Mouse (Mus musculus): ENCODE results near the gene Sec22c. TPM values are rescaled to one million over a fixed set of nuclear protein-coding genes. Genes with fewer than 3 reads are reported as not detected.
A peak's percentile ranks its signal among the peaks of the same experiment; 100 is the strongest.

Sec22c gene
- polyA plus RNA-seq, 1 experiment from 2014 or later, result 19.8 TPM

GRCm38 (mm10) chr9:121677476-121677875 lies 27.8 kb downstream of the Sec22c start:
- Histone ChIP-seq H3K9ac (replicated peaks; ENCODE audit: low read depth, low read length) (no peak overlapping the region), H3K4me2 (ENCODE audit: low read depth, low read length) (no peak overlapping the region), H3K27ac (ENCODE audit: low read depth, low read length) (no peak overlapping the region), H3K9me3 (ENCODE audit: control insufficient read depth, low read length) (no peaks in the 10 kb centered on the region), H3K36me3 (ENCODE audit: control insufficient read depth, insufficient read depth, low read length) (peaks cover 5% of the 10 kb centered on the region), H3K4me3 (ENCODE audit: low read depth, low read length) (no peak overlapping the region), H3K27me3 (ENCODE audit: control insufficient read depth, insufficient read depth, low read length) (no peaks in the 10 kb centered on the region), H3K4me1 (ENCODE audit: control insufficient read depth, insufficient read depth, low read length) (peaks cover 2% of the 10 kb centered on the region; the same call in 1 of the 2 replicates)
- WGBS, result 80% methylated on average over 8 of the region's 8 CpGs
- ATAC-seq (ENCODE audit: low read depth), result no peak

GRCm38 (mm10) chr9:121677069-121677468 lies 28.2 kb downstream of the Sec22c start:
- no peaks in the 10 kb centered on the region for H3K9me3 ChIP-seq (ENCODE audit: control insufficient read depth, low read length)
- H3K27ac ChIP-seq (ENCODE audit: low read depth, low read length), result no peak overlapping the region
- peaks cover 2% of the 10 kb centered on the region; the same call in 1 of the 2 replicates for H3K4me1 ChIP-seq (ENCODE audit: control insufficient read depth, insufficient read depth, low read length)
- H3K9ac ChIP-seq (replicated peaks; ENCODE audit: low read depth, low read length), result no peak overlapping the region
- H3K4me3 ChIP-seq (ENCODE audit: low read depth, low read length), result no peak overlapping the region
- no peak for ATAC-seq (ENCODE audit: low read depth)
- H3K27me3 ChIP-seq (ENCODE audit: control insufficient read depth, insufficient read depth, low read length), result no peaks in the 10 kb centered on the region
- 79% methylated on average over 4 of the region's 4 CpGs for WGBS
- no peak overlapping the region for H3K4me2 ChIP-seq (ENCODE audit: low read depth, low read length)
- peaks cover 3% of the 10 kb centered on the region for H3K36me3 ChIP-seq (ENCODE audit: control insufficient read depth, insufficient read depth, low read length)

- H3K27me3 ChIP-seq (ENCODE audit: control insufficient read depth, insufficient read depth, low read length), result no peaks in the 10 kb centered on the region
- WGBS, result 98% methylated on average over 2 of the region's 2 CpGs
- H3K9me3 ChIP-seq (ENCODE audit: control insufficient read depth, low read length), result no peaks in the 10 kb centered on the region
- H3K4me2 ChIP-seq (ENCODE audit: low read depth, low read length), result no peak overlapping the region
- no peak overlapping the region for H3K27ac ChIP-seq (ENCODE audit: low read depth, low read length)
- no peak overlapping the region for H3K9ac ChIP-seq (replicated peaks; ENCODE audit: low read depth, low read length)
- H3K4me1 ChIP-seq (ENCODE audit: control insufficient read depth, insufficient read depth, low read length), result peaks cover 2% of the 10 kb centered on the region; the same call in 1 of the 2 replicates
- H3K4me3 ChIP-seq (ENCODE audit: low read depth, low read length), result no peak overlapping the region
- ATAC-seq (ENCODE audit: low read depth), result no peak
- H3K36me3 ChIP-seq (ENCODE audit: control insufficient read depth, insufficient read depth, low read length), result no peaks in the 10 kb centered on the region
These were observed 29.7 kb downstream of the Sec22c start for GRCm38 (mm10) chr9:121675556-121675955.

- Histone ChIP-seq H3K27ac (ENCODE audit: low read depth, low read length) (no peak overlapping the region), H3K4me1 (ENCODE audit: control insufficient read depth, insufficient read depth, low read length) (peaks cover 2% of the 10 kb centered on the region; the same call in 1 of the 2 replicates), H3K36me3 (ENCODE audit: control insufficient read depth, insufficient read depth, low read length) (no peaks in the 10 kb centered on the region), H3K4me3 (ENCODE audit: low read depth, low read length) (no peak overlapping the region), H3K4me2 (ENCODE audit: low read depth, low read length) (no peak overlapping the region), H3K9ac (replicated peaks; ENCODE audit: low read depth, low read length) (no peak overlapping the region), H3K9me3 (ENCODE audit: control insufficient read depth, low read length) (no peaks in the 10 kb centered on the region), H3K27me3 (ENCODE audit: control insufficient read depth, insufficient read depth, low read length) (no peaks in the 10 kb centered on the region)
- WGBS, result 90% methylated on average over 9 of the region's 9 CpGs
- no peak for ATAC-seq (ENCODE audit: low read depth)
These were observed 30.3 kb downstream of the Sec22c start for GRCm38 (mm10) chr9:121675011-121675410.

GRCm38 (mm10) chr9:121673716-121674115 lies 31.6 kb downstream of the Sec22c start:
- no peaks in the 10 kb centered on the region for H3K36me3 ChIP-seq (ENCODE audit: control insufficient read depth, insufficient read depth, low read length)
- no peaks in the 10 kb centered on the region for H3K9me3 ChIP-seq (ENCODE audit: control insufficient read depth, low read length)
- no peak overlapping the region for H3K27ac ChIP-seq (ENCODE audit: low read depth, low read length)
- WGBS, result 80% methylated on average over 5 of the region's 5 CpGs
- no peak overlapping the region for H3K4me2 ChIP-seq (ENCODE audit: low read depth, low read length)
- H3K4me3 ChIP-seq (ENCODE audit: low read depth, low read length), result no peak overlapping the region
- no peak for ATAC-seq (ENCODE audit: low read depth)
- no peak overlapping the region for H3K9ac ChIP-seq (replicated peaks; ENCODE audit: low read depth, low read length)
- H3K4me1 ChIP-seq (ENCODE audit: control insufficient read depth, insufficient read depth, low read length), result no peaks in the 10 kb centered on the region
- H3K27me3 ChIP-seq (ENCODE audit: control insufficient read depth, insufficient read depth, low read length), result 0 out of 2 replicates have a peak, but pooled peaks cover 3% of the 10 kb centered on the region

- Histone ChIP-seq H3K9me3 (ENCODE audit: control insufficient read depth, low read length) (no peaks in the 10 kb centered on the region), H3K36me3 (ENCODE audit: control insufficient read depth, insufficient read depth, low read length) (no peaks in the 10 kb centered on the region), H3K4me3 (ENCODE audit: low read depth, low read length) (no peak overlapping the region), H3K4me2 (ENCODE audit: low read depth, low read length) (no peak overlapping the region), H3K4me1 (ENCODE audit: control insufficient read depth, insufficient read depth, low read length) (no peaks in the 10 kb centered on the region), H3K27me3 (ENCODE audit: control insufficient read depth, insufficient read depth, low read length) (0 out of 2 replicates have a peak, but pooled peaks cover 3% of the 10 kb centered on the region), H3K27ac (ENCODE audit: low read depth, low read length) (no peak overlapping the region), H3K9ac (replicated peaks; ENCODE audit: low read depth, low read length) (no peak overlapping the region)
- WGBS, result 53% methylated on average over 5 of the region's 5 CpGs
- ATAC-seq (ENCODE audit: low read depth), result no peak
These were observed 33.0 kb downstream of the Sec22c start for GRCm38 (mm10) chr9:121672311-121672710.

GRCm38 (mm10) chr9:121671300-121671699 lies 34.0 kb downstream of the Sec22c start:
- H3K9ac ChIP-seq (replicated peaks; ENCODE audit: low read depth, low read length), result no peak overlapping the region
- H3K4me3 ChIP-seq (ENCODE audit: low read depth, low read length), result no peak overlapping the region
- no peaks in the 10 kb centered on the region for H3K36me3 ChIP-seq (ENCODE audit: control insufficient read depth, insufficient read depth, low read length)
- H3K4me1 ChIP-seq (ENCODE audit: control insufficient read depth, insufficient read depth, low read length), result no peaks in the 10 kb centered on the region
- 13% methylated on average over 7 of the region's 7 CpGs for WGBS
- no peak overlapping the region for H3K27ac ChIP-seq (ENCODE audit: low read depth, low read length)
- 0 out of 2 replicates have a peak, but pooled peaks cover 3% of the 10 kb centered on the region for H3K27me3 ChIP-seq (ENCODE audit: control insufficient read depth, insufficient read depth, low read length)
- no peak overlapping the region for H3K4me2 ChIP-seq (ENCODE audit: low read depth, low read length)
- no peak for ATAC-seq (ENCODE audit: low read depth)
- H3K9me3 ChIP-seq (ENCODE audit: control insufficient read depth, low read length), result no peaks in the 10 kb centered on the region

GRCm38 (mm10) chr9:121669348-121669791 lies 35.9 kb downstream of the Sec22c start:
- Histone ChIP-seq H3K9me3 (ENCODE audit: control insufficient read depth, low read length) (no peaks in the 10 kb centered on the region), H3K4me1 (ENCODE audit: control insufficient read depth, insufficient read depth, low read length) (no peaks in the 10 kb centered on the region), H3K27ac (ENCODE audit: low read depth, low read length) (no peak overlapping the region), H3K4me3 (ENCODE audit: low read depth, low read length) (peak overlapping the region; percentile 29), H3K27me3 (ENCODE audit: control insufficient read depth, insufficient read depth, low read length) (0 out of 2 replicates have a peak, but pooled peaks cover 3% of the 10 kb centered on the region), H3K9ac (replicated peaks; ENCODE audit: low read depth, low read length) (peak overlapping the region; percentile 48), H3K4me2 (ENCODE audit: low read depth, low read length) (peak overlapping the region; percentile 63), H3K36me3 (ENCODE audit: control insufficient read depth, insufficient read depth, low read length) (no peaks in the 10 kb centered on the region)
- ATAC-seq (ENCODE audit: low read depth), result peak; percentile 70
- 1% methylated on average over 28 of the region's 28 CpGs for WGBS

GRCm38 (mm10) chr9:121667822-121668221 lies 37.5 kb downstream of the Sec22c start:
- H3K4me1 ChIP-seq (ENCODE audit: control insufficient read depth, insufficient read depth, low read length), result no peaks in the 10 kb centered on the region
- no peak overlapping the region for H3K4me3 ChIP-seq (ENCODE audit: low read depth, low read length)
- WGBS, result 69% methylated on average over 11 of the region's 11 CpGs
- H3K27me3 ChIP-seq (ENCODE audit: control insufficient read depth, insufficient read depth, low read length), result 0 out of 2 replicates have a peak, but pooled peaks cover 3% of the 10 kb centered on the region
- H3K9ac ChIP-seq (replicated peaks; ENCODE audit: low read depth, low read length), result no peak overlapping the region
- ATAC-seq (ENCODE audit: low read depth), result no peak; the same call in 1 of the 2 replicates
- H3K27ac ChIP-seq (ENCODE audit: low read depth, low read length), result no peak overlapping the region
- H3K9me3 ChIP-seq (ENCODE audit: control insufficient read depth, low read length), result no peaks in the 10 kb centered on the region
- no peak overlapping the region for H3K4me2 ChIP-seq (ENCODE audit: low read depth, low read length)
- H3K36me3 ChIP-seq (ENCODE audit: control insufficient read depth, insufficient read depth, low read length), result no peaks in the 10 kb centered on the region
